Mouse (Mus musculus) bone marrow macrophage, adult 2 months (primary cell): Measurements from ENCODE around the gene Col19a1.

Experiments
- CTCF ChIP-seq: IDR thresholded peaks from 2 replicates; pipeline ENCODE4 v1.5.1; 2012; ENCODE audit warnings: low read depth, mild to moderate bottlenecking, low read length, moderate library complexity
- POLR2A ChIP-seq: IDR thresholded peaks from 2 replicates; pipeline ENCODE4 v1.6.1; 2012; ENCODE audit warnings: mild to moderate bottlenecking, low read depth, low read length, borderline replicate concordance

DNA sequence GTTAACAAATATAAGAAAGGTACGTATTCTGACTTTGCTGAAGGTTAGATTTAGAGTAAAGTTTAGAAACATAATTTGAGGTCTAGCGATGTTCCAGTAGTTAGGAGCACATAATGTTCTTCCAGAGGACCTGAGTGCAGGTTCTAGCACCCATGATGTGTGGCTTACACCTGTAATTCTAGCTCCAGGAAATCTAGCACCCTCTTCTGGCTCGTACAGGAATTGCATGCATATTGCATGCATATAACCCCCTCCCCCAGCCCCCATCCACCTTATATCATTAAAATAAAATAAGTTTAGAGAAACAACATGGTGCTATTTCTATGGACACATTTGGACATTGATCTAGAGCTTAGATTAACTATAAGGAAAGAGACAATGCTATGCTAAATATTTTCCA is 286.6 kb downstream of the Col19a1 start:
- TF ChIP-seq POLR2A: no peak
- TF ChIP-seq CTCF: no peak
